Mouse (Mus musculus) forebrain, embryonic 15.5 days (tissue): ENCODE measurements around the gene Clstn3. TPM values are rescaled to one million over a fixed set of nuclear protein-coding genes. Genes with fewer than 3 reads are reported as not detected.
"Not testable (repeated sequence)": the region's sequence is repeated elsewhere in the genome, so short reads cannot be mapped to it uniquely, and the experiment has no call there.

Source experiments
- ATAC-seq: fragments of 200-750 bp; cut with Nextera tagmentation; replicated peaks from 2 replicates; pipeline ENCODE4 v1.8.0; 2017; ENCODE audit warnings: mild to moderate bottlenecking, moderate TSS enrichment, moderate library complexity
- H3K27ac ChIP-seq: fragments of 300-500 bp; sonication (generic); replicated peaks from 2 replicates; pipeline ENCODE4 v1.5.1; 2015; ENCODE audit warnings: mild to moderate bottlenecking, inconsistent platforms
- H3K27me3 ChIP-seq: fragments of 300-500 bp; sonication (generic); 2 replicates; pipeline ENCODE4 v1.6.1; 2015; ENCODE audit warnings: inconsistent platforms
- H3K36me3 ChIP-seq: fragments of 300-500 bp; sonication (generic); 2 replicates; pipeline ENCODE4 v1.6.1; 2015; ENCODE audit warnings: mild to moderate bottlenecking, inconsistent platforms
- H3K4me1 ChIP-seq: fragments of 300-500 bp; sonication (generic); 2 replicates; pipeline ENCODE4 v1.6.1; 2015; ENCODE audit warnings: inconsistent platforms
- H3K4me2 ChIP-seq: fragments of 300-500 bp; sonication (generic); replicated peaks from 2 replicates; pipeline ENCODE4 v1.6.1; 2015; ENCODE audit warnings: mild to moderate bottlenecking, inconsistent platforms
- H3K4me3 ChIP-seq: fragments of 300-500 bp; sonication (generic); 2 replicates; pipeline ENCODE4 v1.5.1; 2015; ENCODE audit warnings: mild to moderate bottlenecking, inconsistent platforms
- H3K9ac ChIP-seq: fragments of 300-500 bp; sonication (generic); replicated peaks from 2 replicates; pipeline ENCODE4 v1.6.1; 2015; ENCODE audit warnings: mild to moderate bottlenecking, inconsistent platforms
- H3K9me3 ChIP-seq: fragments of 300-500 bp; sonication (generic); 2 replicates; pipeline ENCODE4 v1.6.1; 2016; ENCODE audit warnings: inconsistent platforms
- WGBS: fragments of 180-500 bp; shearing (Covaris S2); methylation state at CpG from one replicate; pipeline ENCODE4 v1.1.7; 2015; ENCODE audit warnings: mixed read lengths; 5-methylcytosine and 5-hydroxymethylcytosine counted together
- polyA plus RNA-seq: library from polyadenylated mRNA; unstranded; fragments of >200 nt; fragmentation: Nextera tagmentation; extraction: Ambion mirVana; gene quantifications from 2 replicates; pipeline ENCODE4 v1.2.1, GENCODE M21; 2015

Gene Clstn3
- polyA plus RNA-seq, 1 experiment from 2014 or later = 62.1 TPM

- Histone ChIP-seq H3K36me3 (peaks cover 16% of the 10 kb centered on the region; the same call in 1 of the 2 replicates), H3K27ac (peak overlapping the region; percentile 79), H3K4me2 (peak overlapping the region; percentile 77), H3K9me3 (no peaks in the 10 kb centered on the region), H3K4me1 (peaks cover 29% of the 10 kb centered on the region), H3K27me3 (no peaks in the 10 kb centered on the region), H3K4me3 (peak overlapping the region; percentile 80), H3K9ac (peak overlapping the region; percentile 78)
- WGBS = 4% methylated on average over 21 of the region's 21 CpGs
- ATAC-seq = peak; percentile 53
These were observed 49.1 kb downstream of the Clstn3 start for GRCm38 (mm10) chr6:124415347-124416088.

DNA sequence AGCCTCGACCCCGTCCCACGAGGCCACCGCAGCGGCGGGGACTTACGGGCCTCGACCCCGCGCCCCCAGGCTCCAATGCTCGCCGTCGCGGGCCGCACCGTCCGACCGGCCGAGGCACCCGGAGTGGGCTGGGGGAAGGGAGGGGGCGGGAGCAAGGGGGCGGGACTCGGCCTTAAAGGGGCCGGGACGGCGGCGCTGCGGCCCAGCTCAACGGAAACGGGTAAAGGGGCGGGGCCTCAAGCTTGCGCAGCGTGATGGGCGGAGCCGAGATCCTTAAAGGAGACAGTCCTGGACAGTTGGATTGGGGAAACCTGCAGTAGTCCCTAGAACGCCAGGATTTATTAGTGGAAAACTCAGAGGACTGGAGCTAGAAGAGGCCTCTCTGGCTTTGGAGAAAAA is 49.7 kb downstream of the Clstn3 start, which contains the start of gene Pex5:
Gene Pex5 (minus strand): TSS at position 141 of the 399 bp plus-strand sequence.
- under 1% methylated on average over 36 of the region's 36 CpGs for WGBS
- H3K27me3 ChIP-seq = no peaks in the 10 kb centered on the region
- peak within 1 kb of the TSS; percentile 78 for H3K9ac ChIP-seq
- H3K4me2 ChIP-seq = peak within 1 kb of the TSS; percentile 77
- H3K27ac ChIP-seq = peak within 1 kb of the TSS; percentile 79
- H3K9me3 ChIP-seq = no peaks in the 10 kb centered on the region
- peak; percentile 97 for ATAC-seq
- H3K36me3 ChIP-seq = peaks cover 16% of the 10 kb centered on the region; the same call in 1 of the 2 replicates
- H3K4me1 ChIP-seq = peaks cover 29% of the 10 kb centered on the region
- peak within 1 kb of the TSS; percentile 80 for H3K4me3 ChIP-seq

DNA sequence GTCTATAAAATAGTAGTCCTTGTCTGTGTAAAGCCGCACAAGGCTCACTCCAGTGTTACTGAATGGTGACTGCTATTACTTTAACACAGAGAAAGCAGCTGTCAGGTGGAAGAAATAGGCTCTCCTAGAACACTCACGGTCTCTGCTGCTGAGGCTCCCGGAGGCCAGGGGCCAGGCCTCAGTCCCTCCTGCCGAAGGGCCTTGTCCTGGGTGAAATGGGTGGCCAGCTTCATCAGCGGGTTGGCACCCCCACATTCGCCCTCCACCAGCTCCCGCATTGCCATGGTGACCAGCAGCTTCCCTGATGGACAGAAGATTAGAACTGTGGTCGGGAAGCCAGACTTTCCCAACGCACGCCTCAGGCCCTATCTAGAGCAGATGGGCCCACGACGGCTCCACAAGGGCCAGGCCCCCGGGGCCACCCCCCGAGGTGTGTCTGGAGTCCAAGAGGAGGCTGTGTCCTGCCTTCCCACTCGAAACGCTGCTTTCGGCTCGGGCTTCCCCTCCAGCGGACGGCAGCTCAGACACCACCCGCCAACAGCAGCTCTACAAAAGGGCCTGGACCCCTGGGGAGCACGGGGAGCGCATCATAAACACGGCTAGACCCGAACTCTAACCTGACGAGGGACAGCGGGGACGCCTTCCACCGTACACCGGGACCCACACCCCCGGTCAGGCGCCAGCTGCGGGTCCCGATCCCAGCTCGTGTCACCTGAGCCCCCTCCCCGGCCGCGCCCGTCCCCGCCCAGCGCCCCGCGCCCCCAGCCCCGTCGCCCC is 50.3 kb downstream of the Clstn3 start:
- ATAC-seq = peak; percentile 70
- Histone ChIP-seq H3K4me3 (peak overlapping the region; percentile 80), H3K4me1 (peaks cover 29% of the 10 kb centered on the region), H3K9ac (peak overlapping the region; percentile 78), H3K36me3 (peaks cover 16% of the 10 kb centered on the region; the same call in 1 of the 2 replicates), H3K4me2 (peak overlapping the region; percentile 77), H3K9me3 (no peaks in the 10 kb centered on the region), H3K27ac (peak overlapping the region; percentile 79), H3K27me3 (no peaks in the 10 kb centered on the region)
- 2% methylated on average over 42 of the region's 45 CpGs for WGBS

GRCm38 (mm10) chr6:124413770-124414149 is 50.8 kb downstream of the Clstn3 start:
- H3K36me3 ChIP-seq = peaks cover 16% of the 10 kb centered on the region; the same call in 1 of the 2 replicates
- ATAC-seq = no peak
- H3K9ac ChIP-seq = peak overlapping the region; percentile 78
- no peaks in the 10 kb centered on the region for H3K9me3 ChIP-seq
- peak overlapping the region; percentile 80 for H3K4me3 ChIP-seq
- peaks cover 32% of the 10 kb centered on the region for H3K4me1 ChIP-seq
- peak overlapping the region; percentile 79 for H3K27ac ChIP-seq
- H3K27me3 ChIP-seq = no peaks in the 10 kb centered on the region
- H3K4me2 ChIP-seq = peak overlapping the region; percentile 77
- 62% methylated on average over 3 of the region's 3 CpGs for WGBS

DNA sequence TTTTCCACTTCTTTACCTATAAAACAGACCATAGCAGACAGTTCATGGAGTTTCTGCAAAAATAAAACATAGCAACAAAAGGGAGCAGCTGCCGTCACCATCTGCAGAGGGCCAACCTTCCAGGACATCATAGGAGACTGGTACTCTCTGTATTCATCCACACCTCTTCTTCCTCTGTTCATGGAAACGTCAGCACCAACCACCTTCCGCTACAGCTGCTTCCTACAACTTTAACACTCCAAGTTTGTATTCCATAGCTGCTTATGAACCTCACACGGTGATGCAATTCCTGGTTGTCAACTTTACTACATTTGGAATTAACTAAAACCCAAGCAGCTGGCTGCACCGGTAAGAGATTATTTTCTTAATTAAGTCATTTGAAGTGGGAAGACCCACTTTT is 56.2 kb downstream of the Clstn3 start:
- H3K4me3 ChIP-seq = no peak overlapping the region
- WGBS = 92% methylated on average over 5 of the region's 5 CpGs
- H3K27me3 ChIP-seq = no peaks in the 10 kb centered on the region
- H3K9ac ChIP-seq = no peak overlapping the region
- peaks cover 10% of the 10 kb centered on the region for H3K4me1 ChIP-seq
- no peak overlapping the region for H3K4me2 ChIP-seq
- H3K9me3 ChIP-seq = no peaks in the 10 kb centered on the region
- no peak overlapping the region for H3K27ac ChIP-seq
- no peak for ATAC-seq
- peaks cover 55% of the 10 kb centered on the region for H3K36me3 ChIP-seq

- Histone ChIP-seq H3K27ac (no peak overlapping the region), H3K4me1 (0 out of 2 replicates have a peak, but pooled peaks cover 3% of the 10 kb centered on the region), H3K9ac (no peak overlapping the region), H3K4me3 (no peak overlapping the region), H3K4me2 (no peak overlapping the region), H3K9me3 (no peaks in the 10 kb centered on the region), H3K36me3 (peaks cover 60% of the 10 kb centered on the region), H3K27me3 (no peaks in the 10 kb centered on the region)
- ATAC-seq = no peak
These were observed 57.4 kb downstream of the Clstn3 start for GRCm38 (mm10) chr6:124407180-124407579.

- H3K4me3 ChIP-seq = no peak overlapping the region
- H3K36me3 ChIP-seq = peaks cover 60% of the 10 kb centered on the region
- no peak overlapping the region for H3K9ac ChIP-seq
- 0 out of 2 replicates have a peak, but pooled peaks cover 3% of the 10 kb centered on the region for H3K4me1 ChIP-seq
- no peak overlapping the region for H3K27ac ChIP-seq
- WGBS = 95% methylated on average over 10 of the region's 10 CpGs
- no peaks in the 10 kb centered on the region for H3K27me3 ChIP-seq
- no peak overlapping the region for H3K4me2 ChIP-seq
- H3K9me3 ChIP-seq = no peaks in the 10 kb centered on the region
- no peak for ATAC-seq
These were observed 58.3 kb downstream of the Clstn3 start for GRCm38 (mm10) chr6:124406326-124406725.

DNA sequence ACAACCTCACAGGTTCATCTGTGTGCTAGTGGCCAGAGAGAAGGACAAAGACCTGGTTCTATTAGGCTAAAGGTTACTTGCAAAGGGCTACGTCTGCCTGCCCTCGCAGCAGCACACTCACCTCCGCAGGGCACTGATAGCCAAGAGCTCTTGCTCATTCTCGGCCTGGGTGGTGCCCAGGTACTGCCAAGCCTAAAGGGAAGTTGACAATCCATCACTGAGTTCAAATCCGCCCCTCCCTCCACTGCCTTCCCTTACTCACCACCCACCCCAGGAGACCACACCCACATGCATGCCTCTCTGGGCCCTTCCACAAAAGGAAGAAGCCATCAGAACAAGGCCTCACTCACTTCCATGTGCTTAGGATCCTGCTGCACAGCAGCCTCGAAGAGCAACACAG is 64.9 kb downstream of the Clstn3 start:
- Histone ChIP-seq H3K4me2 (no peak overlapping the region), H3K9ac (no peak overlapping the region), H3K9me3 (no peaks in the 10 kb centered on the region), H3K4me3 (no peak overlapping the region), H3K27me3 (no peaks in the 10 kb centered on the region), H3K36me3 (peaks cover 82% of the 10 kb centered on the region), H3K27ac (no peak overlapping the region), H3K4me1 (no peaks in the 10 kb centered on the region)
- ATAC-seq = no peak
- WGBS = 96% methylated on average over 6 of the region's 6 CpGs

GRCm38 (mm10) chr6:124394991-124395390 is 69.6 kb downstream of the Clstn3 start:
- not testable (repeated sequence) for H3K27me3 ChIP-seq, H3K9me3 ChIP-seq, H3K4me1 ChIP-seq, H3K9ac ChIP-seq, H3K4me3 ChIP-seq, H3K4me2 ChIP-seq, ATAC-seq, H3K27ac ChIP-seq
- peaks cover 40% of the 10 kb centered on the region for H3K36me3 ChIP-seq
- WGBS = over 99% methylated on average over 3 of the region's 3 CpGs

Other genes with a start within 250 kb of the Clstn3 start
- gene Vmn2r27, start 232.9 kb downstream of the Clstn3 start, polyA plus RNA-seq = not detected in 2 replicates
- 0.28 and 0.32 TPM in 2 replicates for gene Cd163, start 160.1 kb downstream of the Clstn3 start, polyA plus RNA-seq
- 82.9 and 84.4 TPM in 2 replicates for gene Pex5, start 49.7 kb downstream of the Clstn3 start, polyA plus RNA-seq
- 0.06 and 0.08 TPM in 2 replicates for gene C1rl, start 28.3 kb upstream of the Clstn3 start, polyA plus RNA-seq
- gene C1ra, start 47.6 kb upstream of the Clstn3 start, polyA plus RNA-seq = 0.14 and 0.43 TPM in 2 replicates
- 0.34 and 0.47 TPM in 2 replicates for gene C1s1, start 77.6 kb upstream of the Clstn3 start, polyA plus RNA-seq
- gene C1rb, start 105.5 kb upstream of the Clstn3 start, polyA plus RNA-seq = 0.08 TPM in 1 of 2 replicates, not detected in the other
- 0.15 and 0.18 TPM in 2 replicates for gene C1s2, start 171.3 kb upstream of the Clstn3 start, polyA plus RNA-seq
- 34.6 and 35.1 TPM in 2 replicates for gene Lpcat3, start 198.2 kb upstream of the Clstn3 start, polyA plus RNA-seq
- gene Emg1, start 247.4 kb upstream of the Clstn3 start, polyA plus RNA-seq = 153 and 160 TPM in 2 replicates
- 271 and 275 TPM in 2 replicates for gene Phb2, start 247.5 kb upstream of the Clstn3 start, polyA plus RNA-seq